Mouse (Mus musculus): ENCODE data around the gene Sox18.
A peak's percentile ranks its signal among the peaks of the same experiment; 100 is the strongest.

Sox18 gene

DNA sequence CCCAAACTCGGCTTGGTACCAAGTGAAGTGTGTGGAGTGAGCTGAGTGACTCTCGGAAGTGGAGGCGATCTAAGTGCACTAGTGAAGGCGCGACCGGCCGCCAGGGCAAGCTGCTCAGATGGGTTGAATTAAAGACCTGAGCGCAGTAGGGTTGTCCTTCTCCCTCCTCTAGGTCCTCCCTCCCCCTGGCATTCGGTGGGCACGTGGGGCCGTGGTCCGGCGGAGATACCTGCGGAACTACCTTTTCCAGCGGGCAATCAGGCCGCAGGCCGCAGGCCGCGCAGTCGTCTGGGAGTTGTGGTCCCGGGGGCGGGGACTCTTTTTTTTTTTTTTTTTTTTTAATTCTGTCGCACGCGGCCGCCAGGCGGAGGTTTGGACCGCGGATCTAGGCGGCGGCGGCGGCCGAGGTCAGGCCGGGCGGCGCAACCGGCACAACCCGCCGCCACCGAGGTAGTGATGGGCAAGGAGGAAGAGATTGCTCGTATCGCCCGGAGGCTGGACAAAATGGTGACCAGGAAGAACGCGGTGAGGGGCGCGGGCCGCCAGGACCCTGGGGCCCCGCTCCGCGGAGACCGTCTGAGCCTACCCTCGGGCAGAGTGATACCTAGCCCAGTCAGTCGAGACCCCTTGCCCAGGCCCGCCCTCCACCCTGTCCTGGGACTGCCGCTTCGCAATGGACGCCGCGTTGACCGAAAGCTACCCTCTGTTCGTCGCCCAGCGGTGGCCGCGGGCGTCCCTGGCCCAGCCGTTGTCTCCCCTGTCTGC lies 8.7 kb upstream of the Sox18 start, which contains the start of gene Tcea2:
Tcea2 (plus strand) TSS at position 360 of the 765 bp plus-strand sequence.
- peak; percentile 81 for DNase-seq (ENCODE audit: low spot score)

DNA sequence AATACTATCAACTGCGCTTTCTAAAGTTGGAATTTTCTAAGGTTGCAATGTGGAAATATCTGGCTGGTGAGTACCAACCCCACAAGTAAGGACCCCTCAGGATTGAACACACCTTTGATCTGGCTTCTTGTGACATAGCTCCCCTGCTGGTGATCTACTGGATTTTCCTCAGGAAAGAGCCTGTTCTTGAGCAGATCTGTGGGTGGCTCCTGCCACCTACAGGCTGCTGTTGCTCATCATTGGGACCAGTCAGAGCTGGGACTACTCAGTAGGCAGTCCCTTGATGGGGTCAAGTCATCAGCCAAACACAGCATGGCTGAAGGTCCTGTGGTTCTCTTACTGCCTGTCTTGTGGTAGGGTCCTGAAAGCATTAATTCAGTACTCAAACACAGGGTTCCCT lies 7.3 kb upstream of the Sox18 start:
- DNase-seq (ENCODE audit: low spot score): peak; percentile 92

DNA sequence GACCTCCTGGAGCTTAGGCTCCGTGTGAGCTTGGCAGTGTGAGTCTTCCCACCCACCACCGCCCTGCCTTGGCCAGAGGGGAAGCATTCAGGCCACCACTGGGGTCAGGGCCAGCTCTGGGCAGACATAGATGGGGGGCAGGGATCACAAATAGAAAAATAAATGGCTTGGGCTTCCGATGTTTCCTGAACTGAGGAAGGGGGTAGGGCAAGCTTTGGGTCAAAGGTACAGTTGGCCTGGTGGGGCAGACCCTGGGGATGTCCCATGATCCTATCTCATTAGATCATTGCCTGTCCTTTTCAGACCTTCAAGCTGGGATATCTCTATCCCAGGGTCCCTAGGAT lies 6.3 kb upstream of the Sox18 start:
- DNase-seq (ENCODE audit: low spot score): no peak

DNA sequence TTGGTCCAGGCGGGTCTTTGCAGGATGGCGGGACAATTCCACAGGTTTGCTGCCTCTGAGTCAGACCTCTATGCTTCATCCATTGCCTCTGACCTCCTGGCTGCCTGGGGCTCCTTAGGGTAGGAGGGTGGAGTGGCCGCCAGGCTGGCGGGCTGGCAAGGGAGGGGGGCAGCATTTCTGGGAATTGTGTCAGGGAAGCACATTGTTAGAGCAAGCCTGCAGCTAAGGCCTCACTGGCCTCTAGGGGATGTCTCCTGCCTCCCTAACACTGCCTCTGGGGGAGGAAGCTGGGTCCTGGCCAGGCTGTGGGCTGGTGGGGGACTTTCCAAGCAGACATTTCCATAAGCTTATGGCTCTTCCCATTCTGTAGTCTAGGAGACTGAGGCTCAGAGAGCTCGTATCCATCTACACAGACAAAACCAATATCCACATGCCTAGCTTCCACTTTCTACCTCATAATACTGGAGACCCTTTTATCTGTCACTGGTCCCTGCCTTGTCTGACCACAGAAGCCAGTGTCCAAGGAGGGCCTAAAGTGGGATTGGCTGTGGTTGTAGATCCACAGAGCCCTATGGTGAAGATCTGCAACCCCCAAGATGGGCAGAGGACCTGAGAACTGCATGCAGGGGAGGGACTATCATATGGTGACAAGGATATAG lies 5.8 kb upstream of the Sox18 start:
- peak; percentile 38 for DNase-seq (ENCODE audit: low spot score)

DNA sequence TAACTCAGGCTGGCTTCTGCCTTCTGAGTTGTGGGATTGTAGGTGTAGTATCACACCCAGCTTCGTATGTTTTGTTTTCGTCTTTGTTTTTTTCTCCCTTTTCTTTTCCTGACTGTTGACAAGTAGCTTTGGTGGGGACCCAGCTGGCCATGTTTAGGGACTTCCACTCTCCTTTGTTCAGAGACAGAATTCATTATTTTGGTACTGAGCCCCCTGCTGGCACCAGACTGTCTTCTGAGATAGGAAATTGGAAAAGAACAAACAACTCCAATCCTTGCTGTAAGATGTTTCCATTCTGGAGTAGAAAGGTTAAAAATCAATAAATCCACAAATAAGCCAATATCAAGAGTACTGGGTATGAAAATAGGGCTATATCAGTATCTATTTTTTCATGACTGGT lies 5.0 kb upstream of the Sox18 start:
- peak; percentile 23 for DNase-seq (ENCODE audit: low spot score)

DNA sequence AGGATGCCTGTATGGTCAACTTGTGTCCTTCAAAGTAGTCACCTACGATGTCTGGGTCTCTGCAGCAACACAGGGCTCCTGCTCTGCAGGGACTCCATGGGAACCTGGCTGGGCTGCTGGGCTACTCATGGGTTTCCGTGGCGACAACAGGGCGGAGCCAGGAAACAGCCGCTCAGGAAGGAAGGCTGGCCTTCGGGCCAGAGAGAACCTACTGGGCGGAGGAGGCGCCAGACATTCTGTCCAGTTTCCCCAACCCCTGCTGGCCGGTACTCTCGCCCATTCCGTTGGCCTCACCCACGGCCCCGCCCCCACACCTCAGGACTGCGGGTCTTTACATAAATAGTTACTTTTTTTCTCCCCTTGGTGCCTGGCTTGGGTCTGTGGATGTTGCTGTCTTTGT lies 4.0 kb upstream of the Sox18 start:
- DNase-seq (ENCODE audit: low spot score): peak; percentile 41

DNA sequence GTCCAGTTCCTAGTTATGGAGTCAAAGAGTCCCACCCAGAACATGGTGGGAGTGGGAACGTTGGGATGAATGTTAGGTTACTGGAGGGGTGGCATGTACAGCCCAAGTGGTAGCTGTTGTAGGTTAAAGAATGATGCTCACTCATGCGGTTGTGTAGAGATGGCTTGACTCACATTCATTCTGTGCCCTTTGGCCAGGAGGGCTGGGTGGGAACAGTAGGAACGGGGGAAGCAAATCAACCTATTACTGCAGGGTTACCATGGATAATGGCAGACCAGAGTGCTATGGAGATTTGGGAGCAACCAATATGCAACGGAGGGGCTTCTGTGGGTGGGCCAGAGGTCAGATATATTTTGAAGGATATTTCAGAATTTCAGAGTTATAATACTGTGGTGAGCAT lies 3.5 kb upstream of the Sox18 start:
- no peak for DNase-seq (ENCODE audit: low spot score)

DNA sequence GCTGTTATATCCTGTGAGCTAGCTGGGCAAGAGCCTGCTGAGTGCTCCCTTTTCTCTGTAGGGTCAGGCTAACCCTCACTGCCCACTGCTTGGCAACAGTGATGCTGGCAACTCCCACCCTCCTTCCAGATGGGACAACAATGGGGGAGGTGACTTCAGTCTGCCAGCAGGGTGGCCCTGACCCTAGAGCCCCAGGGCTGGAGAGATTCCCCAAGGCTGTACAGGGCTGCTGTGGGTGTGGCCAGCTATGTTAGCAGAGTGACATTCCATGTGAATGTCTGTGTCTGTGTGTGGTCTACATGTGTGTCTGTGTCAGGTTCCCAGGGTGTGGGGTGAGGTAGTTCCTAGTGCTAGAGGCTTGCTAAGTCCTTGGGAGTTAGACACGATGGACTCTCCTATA lies 2.1 kb upstream of the Sox18 start:
- peak; percentile 26 for DNase-seq (ENCODE audit: low spot score)

DNA sequence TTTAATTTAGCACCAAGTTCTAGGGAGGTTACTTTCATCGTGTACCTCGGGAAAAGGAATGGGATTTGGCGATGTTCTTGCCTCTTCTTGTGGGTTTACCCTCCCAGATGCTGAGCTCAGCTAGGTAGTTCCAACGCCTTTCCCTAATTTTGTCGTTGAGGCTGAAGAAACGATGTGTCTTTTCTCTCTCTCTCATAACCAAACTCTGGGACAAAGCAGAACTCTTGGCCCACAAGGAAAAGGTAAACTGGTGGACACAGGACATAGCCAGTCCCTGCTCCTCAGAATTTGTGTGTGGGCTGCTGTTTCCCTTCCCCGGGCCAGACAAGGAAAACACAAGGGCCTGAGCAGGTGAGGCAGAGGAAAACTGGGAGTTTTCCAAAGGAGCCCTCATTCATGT lies 544 bp upstream of the Sox18 start:
- DNase-seq (ENCODE audit: low spot score): no peak

DNA sequence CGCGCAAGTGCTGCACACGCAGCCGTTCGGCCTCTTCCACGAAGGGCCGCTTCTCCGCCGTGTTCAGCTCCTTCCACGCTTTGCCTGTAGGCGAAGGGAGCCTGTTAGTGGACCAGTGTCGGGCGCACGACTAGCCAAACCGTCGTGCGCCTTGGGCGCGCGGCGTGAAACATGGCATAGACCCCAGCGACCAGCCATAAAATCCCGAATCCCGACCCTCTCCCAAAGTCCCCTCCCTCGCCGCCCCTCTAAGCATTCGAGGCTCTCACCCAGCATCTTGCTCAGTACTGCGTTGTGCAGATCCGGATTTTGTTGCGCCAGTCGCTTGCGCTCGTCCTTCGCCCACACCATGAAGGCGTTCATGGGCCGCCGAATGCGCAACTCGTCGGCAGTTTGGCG lies 528 bp downstream of the Sox18 start:
- no peak for DNase-seq (ENCODE audit: low spot score)

DNA sequence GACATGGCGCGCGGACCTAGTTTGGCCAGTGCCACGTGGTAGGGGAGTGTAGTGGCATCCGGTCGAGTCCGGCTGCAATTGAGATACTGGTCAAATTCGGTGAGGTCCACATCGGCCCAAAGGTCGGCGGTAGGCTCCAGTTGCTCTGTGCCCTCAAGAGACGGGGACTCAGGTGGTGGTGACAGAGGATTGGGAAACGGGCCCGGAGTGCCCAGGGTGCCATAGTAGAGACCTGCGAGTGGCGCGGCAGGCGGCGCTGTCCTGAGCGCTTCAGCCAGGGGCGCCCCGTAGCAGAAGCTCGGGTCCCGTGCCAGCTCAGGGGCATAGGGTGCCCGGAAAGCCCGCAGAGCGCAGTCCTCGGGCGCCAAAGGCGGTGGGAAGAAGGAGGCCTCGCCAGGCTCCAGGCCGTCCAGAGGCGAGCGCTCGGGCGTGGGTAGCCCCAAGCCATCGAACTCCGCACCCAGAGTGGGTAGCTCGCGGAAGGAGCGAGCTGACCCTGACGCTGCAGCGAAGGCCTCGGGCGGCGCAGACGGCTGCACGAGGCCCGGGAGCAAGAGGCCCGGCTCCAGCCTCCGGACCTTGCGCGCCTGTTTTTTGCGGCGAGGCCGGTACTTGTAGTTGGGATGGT lies 1.0 kb downstream of the Sox18 start:
- DNase-seq (ENCODE audit: low spot score): no peak

DNA sequence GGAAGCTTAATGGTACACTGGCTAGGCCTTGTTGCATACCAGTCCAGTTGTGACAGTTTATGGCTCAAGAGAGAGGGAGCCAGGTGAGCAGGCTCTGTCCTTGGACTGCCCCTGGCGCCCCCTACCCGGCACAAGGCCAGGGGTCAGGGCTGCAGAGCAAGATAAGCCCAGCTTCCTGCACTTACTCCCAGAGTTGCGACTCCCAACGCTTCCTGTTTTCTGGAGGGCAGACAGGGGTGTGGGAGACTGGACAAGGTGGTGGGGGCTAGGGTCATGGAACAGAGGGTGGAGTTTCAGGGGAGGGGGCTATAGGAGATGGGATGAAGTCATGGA lies 8.2 kb downstream of the Sox18 start:
- DNase-seq (ENCODE audit: low spot score): no peak

DNA sequence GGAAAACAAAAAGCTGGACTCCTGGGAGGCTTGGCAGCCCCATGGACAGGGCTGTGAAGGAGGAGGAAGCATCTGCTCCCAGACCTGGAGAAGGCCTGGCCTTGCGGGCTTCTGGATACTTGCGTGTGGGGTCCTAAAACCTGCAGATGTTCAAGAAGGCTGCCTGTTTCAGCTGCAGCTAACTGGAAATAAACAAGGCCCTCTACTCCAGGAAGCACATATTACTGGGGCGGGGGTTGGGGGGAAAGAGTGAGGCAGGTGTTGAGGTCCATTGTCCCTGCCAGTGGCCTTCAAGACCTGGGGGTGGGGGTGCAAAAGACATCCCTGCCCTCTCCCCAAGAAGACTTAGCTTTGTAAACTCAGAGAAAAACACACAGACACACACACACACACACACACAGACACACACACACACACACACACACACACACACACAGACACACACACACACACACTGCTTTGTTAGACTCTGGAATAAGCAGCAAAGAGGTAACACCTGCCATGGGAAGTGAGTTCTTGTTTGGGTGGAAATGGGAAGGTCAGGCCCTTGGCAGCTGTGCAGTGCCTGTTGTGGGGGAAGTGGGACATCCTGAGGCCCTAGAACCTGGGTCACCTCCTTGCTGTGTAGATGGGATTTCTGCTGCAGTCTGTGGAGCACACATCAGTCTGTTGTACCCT lies 8.7 kb downstream of the Sox18 start:
- DNase-seq (ENCODE audit: low spot score): no peak

DNA sequence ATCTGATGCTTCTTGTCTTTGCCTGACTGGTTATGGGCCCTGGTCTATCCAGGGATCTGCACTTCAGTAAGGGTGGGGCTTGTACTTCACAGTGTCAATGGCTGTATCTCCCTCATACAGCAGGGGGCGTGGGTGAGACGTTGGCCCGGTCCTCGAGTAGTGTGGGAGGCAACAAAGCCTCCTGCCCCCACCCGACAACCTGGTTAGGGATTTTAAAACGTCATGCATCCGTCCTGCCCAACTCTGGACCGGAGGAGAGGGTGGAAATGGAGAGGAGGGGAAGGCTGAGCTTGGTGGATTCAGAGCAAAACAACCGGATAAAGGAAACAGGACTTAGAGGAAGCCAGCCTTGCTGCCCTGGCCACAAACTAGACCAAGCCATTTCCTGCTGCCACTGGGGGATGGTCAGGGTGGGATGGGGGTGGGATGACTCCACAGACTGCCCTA lies 11.8 kb downstream of the Sox18 start:
- DNase-seq (ENCODE audit: low spot score): peak; percentile 52

DNA sequence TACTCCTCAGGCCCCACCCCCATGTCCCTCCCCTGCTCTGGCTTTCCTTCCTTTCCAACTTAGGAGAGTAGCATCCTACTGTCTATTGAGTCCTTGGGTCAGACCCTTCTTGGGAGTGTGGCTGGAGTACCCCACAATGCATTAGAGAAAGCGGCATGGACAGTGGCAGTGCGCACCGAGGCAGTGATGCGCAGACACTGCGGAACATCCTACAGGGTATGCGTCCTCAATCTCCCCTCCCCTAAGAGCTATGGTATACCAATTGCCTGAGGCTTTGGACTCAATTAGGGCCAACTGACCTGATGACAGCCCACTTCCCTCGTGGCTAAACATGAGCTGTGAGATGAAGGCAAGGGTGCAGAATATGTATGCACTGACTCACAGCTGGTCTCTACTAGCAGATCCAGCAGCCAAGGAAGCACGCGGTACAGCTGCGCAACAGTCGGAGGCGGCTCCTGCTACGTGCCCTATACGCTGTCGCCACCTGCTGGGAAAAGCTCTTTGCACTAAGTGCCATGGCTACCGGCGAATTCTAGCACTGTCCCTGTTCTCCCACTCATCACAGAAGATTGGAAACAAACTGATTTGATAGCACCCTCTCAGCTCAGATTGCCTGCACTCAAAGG lies 12.4 kb downstream of the Sox18 start:
- DNase-seq (ENCODE audit: low spot score): no peak

DNA sequence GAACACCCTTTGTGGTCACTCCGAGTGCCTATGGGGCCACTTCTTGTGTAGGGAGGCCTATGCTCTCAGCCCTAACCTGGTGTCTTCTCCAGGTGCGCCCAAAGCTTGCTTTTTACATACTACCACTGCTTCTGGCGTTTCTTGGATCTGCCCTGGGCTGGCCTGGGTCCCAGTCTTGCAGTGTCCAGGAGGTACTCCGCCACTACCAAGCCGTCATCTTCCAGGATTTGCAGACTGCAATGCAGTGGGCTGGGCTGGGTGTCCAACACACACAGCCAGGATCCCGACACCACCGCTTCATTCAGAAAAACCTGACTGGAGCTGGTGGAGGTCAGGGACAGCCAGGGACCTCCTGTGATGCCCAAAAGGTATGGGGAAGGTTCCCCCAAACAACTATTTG lies 12.9 kb downstream of the Sox18 start:
- DNase-seq (ENCODE audit: low spot score): no peak

DNA sequence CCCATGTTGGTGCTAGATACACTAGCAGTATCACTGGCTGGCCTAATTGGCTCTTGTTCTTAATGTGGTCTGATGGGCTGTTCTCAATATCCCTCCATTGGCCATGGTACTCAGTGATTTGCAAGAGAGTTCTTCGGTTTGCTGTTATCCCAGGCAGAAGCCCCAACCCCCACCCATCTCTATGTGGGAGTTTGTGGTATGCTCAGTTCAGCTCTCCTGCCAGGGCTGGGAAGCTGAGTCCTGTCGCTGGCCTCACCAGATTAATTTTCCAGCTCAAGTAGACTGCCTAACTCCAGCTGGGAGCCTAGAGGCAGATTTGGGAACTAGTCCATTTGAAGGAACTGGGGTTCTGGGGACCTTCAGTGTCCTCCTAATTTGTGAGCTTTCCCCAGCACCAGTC lies 14.0 kb downstream of the Sox18 start:
- DNase-seq (ENCODE audit: low spot score): no peak

DNA sequence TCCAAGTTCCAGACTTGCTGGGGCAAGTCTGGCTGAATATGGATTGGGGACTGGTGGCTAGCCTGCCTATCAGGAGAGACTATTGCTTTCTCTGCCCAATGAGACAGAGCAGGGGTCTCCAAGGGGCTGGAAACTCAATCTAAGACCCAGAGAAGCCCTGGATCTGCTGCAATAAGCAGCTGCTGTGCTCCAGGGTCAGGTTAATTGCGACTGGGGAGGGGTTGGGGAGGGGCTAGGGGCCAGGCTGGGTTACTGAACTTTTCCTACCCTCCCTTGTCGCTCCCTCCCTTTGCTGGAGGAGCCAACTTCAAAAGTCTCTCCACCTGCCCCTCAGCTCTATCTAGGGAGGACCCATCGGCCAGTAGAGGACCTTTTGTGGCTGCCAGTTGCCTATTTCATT lies 14.7 kb downstream of the Sox18 start, which contains the start of gene Gm29797:
Gm29797 (plus strand) TSS at position 301 of the 400 bp plus-strand sequence.
- DNase-seq (ENCODE audit: low spot score): no peak

DNA sequence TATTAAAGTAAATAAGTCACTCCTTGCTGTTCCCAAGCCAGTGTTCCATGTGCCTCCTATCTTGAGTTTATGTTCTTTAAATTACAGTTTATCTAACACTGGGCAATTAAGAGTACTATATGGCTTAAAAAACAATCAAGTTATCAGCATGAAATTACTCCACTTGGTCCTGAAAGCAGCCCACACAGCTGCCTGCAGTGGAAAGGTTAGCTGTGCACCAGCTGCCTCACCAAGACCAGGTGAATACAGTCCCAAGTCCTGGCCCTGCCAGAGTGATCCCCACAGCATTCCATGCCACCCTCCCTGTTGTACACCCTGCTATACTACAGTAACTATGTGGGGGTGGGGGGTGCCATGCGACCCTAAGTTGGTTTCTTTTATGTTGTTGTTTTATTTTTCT lies 17.9 kb downstream of the Sox18 start:
- DNase-seq (ENCODE audit: low spot score): no peak

DNA sequence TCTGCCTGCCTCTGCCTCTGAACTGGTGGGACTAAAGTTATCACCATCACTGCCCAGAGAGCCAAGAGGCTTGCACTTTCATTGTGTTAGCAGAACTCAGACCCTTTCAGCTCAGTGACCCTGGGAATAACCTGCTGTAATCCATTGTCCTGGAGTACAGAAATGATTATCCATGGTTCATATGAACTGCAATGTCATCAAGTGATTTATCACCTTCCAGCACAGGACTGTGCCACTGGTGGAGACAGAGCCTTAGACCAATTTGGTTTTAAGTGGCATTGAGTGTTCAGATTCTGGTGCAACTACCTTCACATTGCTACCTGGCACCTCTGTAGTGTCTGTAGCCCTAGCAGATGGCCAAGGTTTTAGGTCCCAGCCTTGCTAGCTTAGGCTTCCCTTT lies 18.4 kb downstream of the Sox18 start:
- no peak for DNase-seq (ENCODE audit: low spot score)

DNA sequence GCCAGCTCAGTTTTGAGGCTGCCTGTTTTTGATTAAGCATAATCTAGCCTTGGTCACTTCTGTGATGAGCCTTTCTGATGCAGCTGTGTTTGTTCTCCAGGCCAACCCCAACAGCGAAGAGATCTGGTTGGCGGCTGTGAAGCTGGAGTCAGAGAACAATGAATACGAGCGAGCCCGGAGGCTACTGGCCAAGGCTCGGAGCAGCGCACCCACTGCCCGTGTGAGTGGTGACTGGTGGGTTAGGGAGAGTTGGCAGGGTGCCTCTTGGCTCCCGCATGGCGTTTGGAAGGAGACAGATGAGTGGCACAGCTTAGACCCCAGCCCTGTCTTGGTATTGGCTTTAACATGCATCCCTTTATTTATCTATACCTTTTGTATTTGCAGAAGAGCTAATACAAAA lies 22.5 kb downstream of the Sox18 start:
- DNase-seq (ENCODE audit: low spot score): no peak

All from adipocyte (in vitro differentiated cells).